Comparison of ENCODE assay signal across 16 mouse cellular contexts in genomic region chr6:40439731-40440130, GRCm38 (mm10). TPM values are rescaled to one million over a fixed set of nuclear protein-coding genes. Genes with fewer than 3 reads are reported as not detected.
A peak's percentile ranks its signal among the peaks of the same experiment; 100 is the strongest.
DNase-seq lines count a peak whose midpoint lies in the region; ATAC-seq and TF ChIP-seq lines count a peak whose summit lies in the region.
"Had no signal": no experiment of that assay in that cellular context is flagged by ENCODE, and none has a peak within 500 bp of the region (broad histone marks: within the 10 kb centered on the region; RNA-seq: fewer than 3 reads in every experiment).

No protein-coding gene starts in this region.

- H3K4me3 ChIP-seq in limb, embryonic 11.5 days (ENCODE audit: low read depth, low read length) = no peak overlapping the region
- no peak overlapping the region for H3K4me3 ChIP-seq in limb, embryonic 10.5 days
- H3K4me3 ChIP-seq in bone marrow, adult 2 months (replicated peaks; ENCODE audit: control insufficient read depth, low read depth, low read length) = no peak overlapping the region
- no peak overlapping the region for H3K4me3 ChIP-seq in liver, embryonic 12.5 days

- H3K9me3 ChIP-seq in limb, embryonic 11.5 days (ENCODE audit: control insufficient read depth, low read length) = no peaks in the 10 kb centered on the region
- no peaks in the 10 kb centered on the region for H3K9me3 ChIP-seq in limb, embryonic 10.5 days (replicated peaks)
- H3K9me3 ChIP-seq in liver, embryonic 12.5 days (replicated peaks) = no peaks in the 10 kb centered on the region

- no peak overlapping the region for H3K4me2 ChIP-seq in limb, embryonic 11.5 days (ENCODE audit: low read depth, severe bottlenecking)
- H3K4me2 ChIP-seq in liver, embryonic 12.5 days = peak overlapping the region; percentile 24; the same call in 1 of the 2 replicates

- peak; percentile 19 for DNase-seq in limb, embryonic 11.5 days (ENCODE audit: low spot score)
- no peak for DNase-seq in limb, embryonic 10.5 days (ENCODE audit: low spot score)
- peak; percentile 45 for DNase-seq in thymus, postnatal 25 days
- no peak for DNase-seq in right cerebral cortex, postnatal 36 days (ENCODE audit: low spot score in 2 of 2)
- no peak for DNase-seq in layer of hippocampus, adult 8-10 months (ENCODE audit: low spot score in 2 of 2)
- DNase-seq: midbrain, embryonic 14.5 days; spleen, adult 18-20 months had no signal

- no peak for ATAC-seq in limb, embryonic 11.5 days (ENCODE audit: insufficient number of reproducible peaks, low FRiP score, low TSS enrichment, low read depth)
- no peak for ATAC-seq in liver, embryonic 12.5 days
- ATAC-seq: lung, postnatal 0 days had no signal

- H3K27me3 ChIP-seq in limb, embryonic 11.5 days (ENCODE audit: control insufficient read depth, insufficient read depth, low read length) = no peaks in the 10 kb centered on the region
- peaks cover 33% of the 10 kb centered on the region for H3K27me3 ChIP-seq in limb, embryonic 10.5 days (ENCODE audit: low read depth, poor library complexity, severe bottlenecking)
- peaks cover 76% of the 10 kb centered on the region for H3K27me3 ChIP-seq in liver, embryonic 12.5 days (replicated peaks)

- no peak for TF ChIP-seq CTCF in bone marrow, adult 2 months (IDR thresholded peaks at IDR 0.05; ENCODE audit: control insufficient read depth, insufficient read depth, low read length)

- H3K9ac ChIP-seq in limb, embryonic 11.5 days (ENCODE audit: low read length) = no peak overlapping the region
- no peak overlapping the region for H3K9ac ChIP-seq in liver, embryonic 12.5 days

- H3K36me3 ChIP-seq in limb, embryonic 11.5 days (ENCODE audit: control insufficient read depth, insufficient read depth, low read length) = no peaks in the 10 kb centered on the region
- H3K36me3 ChIP-seq in limb, embryonic 10.5 days = no peaks in the 10 kb centered on the region
- no peaks in the 10 kb centered on the region for H3K36me3 ChIP-seq in liver, embryonic 12.5 days

- H3K27ac ChIP-seq in limb, embryonic 11.5 days (replicated peaks; ENCODE audit: low read depth, low read length) = no peak overlapping the region
- no peak overlapping the region for H3K27ac ChIP-seq in limb, embryonic 10.5 days
- peak overlapping the region; percentile 24; the same call in 1 of the 2 replicates for H3K27ac ChIP-seq in bone marrow, adult 2 months (ENCODE audit: control insufficient read depth, insufficient read depth, low read depth, low read length, poor library complexity)
- H3K27ac ChIP-seq in liver, embryonic 12.5 days = no peak overlapping the region
- H3K27ac ChIP-seq: kidney, postnatal 0 days had no signal

- WGBS in limb, embryonic 11.5 days = 40% methylated on average over 12 of the region's 12 CpGs
- 35% methylated on average over 12 of the region's 12 CpGs for WGBS in limb, embryonic 10.5 days
- 15% methylated on average over 12 of the region's 12 CpGs for WGBS in bone marrow, adult 2 months
- WGBS in liver, embryonic 12.5 days (ENCODE audit: insufficient replicate concordance) = 14% methylated on average over 12 of the region's 12 CpGs

- H3K4me1 ChIP-seq in limb, embryonic 11.5 days (ENCODE audit: control insufficient read depth, insufficient read depth, low read length) = no peaks in the 10 kb centered on the region
- H3K4me1 ChIP-seq in limb, embryonic 10.5 days = peaks cover 25% of the 10 kb centered on the region
- H3K4me1 ChIP-seq in bone marrow, adult 2 months (ENCODE audit: control insufficient read depth, insufficient read depth, low read length) = peaks cover 1% of the 10 kb centered on the region; the same call in 1 of the 2 replicates
- peaks cover 6% of the 10 kb centered on the region; the same call in 1 of the 2 replicates for H3K4me1 ChIP-seq in liver, embryonic 12.5 days

- TF ChIP-seq POLR2A in bone marrow, adult 2 months (IDR thresholded peaks at IDR 0.05; ENCODE audit: borderline replicate concordance, control insufficient read depth, low read depth, low read length) = no peak

RNA-seq across cellular contexts. Expression of gene Wee2, which starts 0.8 kb away (rescaled TPM):
- 0.07 TPM in 1 of 2 replicates, not detected in the other for polyA plus RNA-seq in limb, embryonic 11.5 days (2014; fragmentation: Nextera tagmentation; extraction: Ambion mirVana)
- 0.18 and 0.26 TPM in 2 replicates for polyA plus RNA-seq in limb, embryonic 10.5 days (2016; fragmentation: Nextera tagmentation; extraction: Ambion mirVana)
- not detected in 2 replicates for polyA plus RNA-seq in bone marrow, adult 2 months (2011; ENCODE audit: insufficient read depth, insufficient read length, low replicate concordance, missing spikeins)
- polyA plus RNA-seq in liver, embryonic 12.5 days (2016; fragmentation: Nextera tagmentation; extraction: Ambion mirVana) = not detected in 2 replicates
- under 1 TPM in 1 of 4 experiments, not detected in 3; 0.16 TPM for total RNA-seq in layer of hippocampus, adult 8-10 months (2022)
- total RNA-seq: heart, adult 8-10 months; layer of hippocampus, postnatal 25 days had no signal
- polyA plus RNA-seq: limb, embryonic 14.5 days; lung, postnatal 0 days had no signal

RNA-seq across cellular contexts. Expression of gene E330009J07Rik, which starts 3.8 kb away (rescaled TPM):
- polyA plus RNA-seq in limb, embryonic 11.5 days (2014; fragmentation: Nextera tagmentation; extraction: Ambion mirVana) = 12.4 and 14.6 TPM in 2 replicates
- 12.6 and 13.8 TPM in 2 replicates for polyA plus RNA-seq in limb, embryonic 10.5 days (2016; fragmentation: Nextera tagmentation; extraction: Ambion mirVana)
- polyA plus RNA-seq in bone marrow, adult 2 months (2011; ENCODE audit: insufficient read depth, insufficient read length, low replicate concordance, missing spikeins) = 1.5 and 3.8 TPM in 2 replicates
- polyA plus RNA-seq in liver, embryonic 12.5 days (2016; fragmentation: Nextera tagmentation; extraction: Ambion mirVana) = 2.2 and 2.3 TPM in 2 replicates
- total RNA-seq in layer of hippocampus, adult 8-10 months (2022) = 10 to 100 TPM; 40.4 to 53.1 (median 45.7) TPM

RNA-seq across cellular contexts. Expression of gene Ssbp1, which starts 31.4 kb away (rescaled TPM):
- polyA plus RNA-seq in limb, embryonic 11.5 days (2014; fragmentation: Nextera tagmentation; extraction: Ambion mirVana) = 177 and 179 TPM in 2 replicates
- 212 and 220 TPM in 2 replicates for polyA plus RNA-seq in limb, embryonic 10.5 days (2016; fragmentation: Nextera tagmentation; extraction: Ambion mirVana)
- polyA plus RNA-seq in bone marrow, adult 2 months (2011; ENCODE audit: insufficient read depth, insufficient read length, low replicate concordance, missing spikeins) = 48.1 and 71.7 TPM in 2 replicates
- polyA plus RNA-seq in liver, embryonic 12.5 days (2016; fragmentation: Nextera tagmentation; extraction: Ambion mirVana) = 107 and 108 TPM in 2 replicates
- 10 to 100 TPM; 26.2 to 35.5 (median 32.6) TPM for total RNA-seq in layer of hippocampus, adult 8-10 months (2022)

RNA-seq across cellular contexts. Expression of gene Tas2r137, which starts 51.3 kb away (rescaled TPM):
- not detected in 2 replicates for polyA plus RNA-seq in limb, embryonic 11.5 days (2014; fragmentation: Nextera tagmentation; extraction: Ambion mirVana)
- not detected in 2 replicates for polyA plus RNA-seq in limb, embryonic 10.5 days (2016; fragmentation: Nextera tagmentation; extraction: Ambion mirVana)
- polyA plus RNA-seq in bone marrow, adult 2 months (2011; ENCODE audit: insufficient read depth, insufficient read length, low replicate concordance, missing spikeins) = not detected in 2 replicates
- polyA plus RNA-seq in liver, embryonic 12.5 days (2016; fragmentation: Nextera tagmentation; extraction: Ambion mirVana) = not detected in 2 replicates
- total RNA-seq in layer of hippocampus, adult 8-10 months (2022) = not detected
- total RNA-seq: layer of hippocampus, postnatal 25 days had no signal
- polyA plus RNA-seq: hindbrain, embryonic 11.5 days; kidney, postnatal 0 days; limb, embryonic 14.5 days; lung, postnatal 0 days; midbrain, embryonic 14.5 days had no signal

RNA-seq across cellular contexts. Expression of gene Tas2r108, which starts 53.6 kb away (rescaled TPM):
- 0.15 TPM in 1 of 2 replicates, not detected in the other for polyA plus RNA-seq in limb, embryonic 11.5 days (2014; fragmentation: Nextera tagmentation; extraction: Ambion mirVana)
- not detected in 2 replicates for polyA plus RNA-seq in limb, embryonic 10.5 days (2016; fragmentation: Nextera tagmentation; extraction: Ambion mirVana)
- not detected in 2 replicates for polyA plus RNA-seq in bone marrow, adult 2 months (2011; ENCODE audit: insufficient read depth, insufficient read length, low replicate concordance, missing spikeins)
- not detected in 2 replicates for polyA plus RNA-seq in liver, embryonic 12.5 days (2016; fragmentation: Nextera tagmentation; extraction: Ambion mirVana)
- total RNA-seq in layer of hippocampus, adult 8-10 months (2022) = under 1 TPM in 1 of 4 experiments, not detected in 3; 0.33 TPM
- total RNA-seq: heart, adult 8-10 months; layer of hippocampus, postnatal 25 days had no signal
- polyA plus RNA-seq: cortical plate, adult 2 months; kidney, postnatal 0 days; lung, postnatal 0 days; midbrain, embryonic 14.5 days had no signal

Comparison
In these comparisons a context has a peak if more than half of its experiments do, and no peak if none do; other contexts are left out.
1. DNase-seq: peak in limb, embryonic 11.5 days (single experiment) and thymus, postnatal 25 days (single experiment); none in limb, embryonic 10.5 days (single experiment), right cerebral cortex, postnatal 36 days (0 of 2) and layer of hippocampus, adult 8-10 months (0 of 2).